Mouse (Mus musculus): ENCODE measurements around the gene Armc9. TPM values are rescaled to one million over a fixed set of nuclear protein-coding genes. Genes with fewer than 3 reads are reported as not detected.
A peak's percentile ranks its signal among the peaks of the same experiment; 100 is the strongest.

Gene Armc9
- polyA plus RNA-seq, 1 experiment from 2014 or later, result 19.1 TPM

DNA sequence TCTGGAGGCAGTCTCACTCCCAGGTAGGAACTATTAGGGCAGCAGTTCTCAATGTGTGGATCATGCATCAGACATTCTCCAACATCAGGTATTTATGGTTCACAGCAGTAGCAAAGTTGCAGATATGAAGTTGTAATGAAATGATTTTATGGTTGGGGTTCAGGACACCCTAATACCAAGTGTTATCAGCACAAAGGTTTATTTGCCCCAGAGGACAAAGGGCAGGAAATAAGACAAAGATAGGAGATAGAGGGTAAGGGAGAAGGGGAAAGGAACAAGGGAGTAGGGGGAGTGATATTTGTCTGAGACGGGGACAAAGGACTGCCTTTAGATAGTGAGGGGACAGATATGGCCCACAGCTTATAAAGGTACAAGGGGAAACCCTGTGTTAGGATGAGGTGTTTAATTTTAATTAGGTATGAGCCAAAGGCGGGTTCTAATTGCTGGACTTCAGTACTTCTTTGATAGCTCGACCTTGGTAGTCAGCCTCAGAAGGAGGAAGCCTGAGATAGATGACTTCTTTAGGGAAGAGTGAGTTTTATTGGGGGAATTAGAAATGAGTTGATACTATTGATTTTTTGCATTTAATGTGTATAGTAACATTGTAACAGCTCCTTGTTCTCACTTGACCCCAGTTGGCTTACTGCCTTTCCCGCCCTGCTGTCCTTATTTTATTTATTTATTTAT lies 29.1 kb downstream of the Armc9 start:
- no peak overlapping the region for H3K27ac ChIP-seq (ENCODE audit: low read length)
- no peak overlapping the region for H3K4me2 ChIP-seq (ENCODE audit: low read depth, low read length)
- WGBS, result 77% methylated on average over 4 of the region's 4 CpGs
- H3K27me3 ChIP-seq (ENCODE audit: control insufficient read depth, insufficient read depth, low read length), result no peaks in the 10 kb centered on the region
- no peaks in the 10 kb centered on the region for H3K36me3 ChIP-seq (ENCODE audit: control insufficient read depth, insufficient read depth, low read length)
- H3K4me3 ChIP-seq (replicated peaks; ENCODE audit: low read length), result no peak overlapping the region
- no peak for ATAC-seq (ENCODE audit: insufficient read depth, low FRiP score)
- no peaks in the 10 kb centered on the region for H3K9me3 ChIP-seq (replicated peaks; ENCODE audit: control insufficient read depth, low read length)
- no peak overlapping the region for H3K9ac ChIP-seq (ENCODE audit: low read length)
- H3K4me1 ChIP-seq (ENCODE audit: control insufficient read depth, insufficient read depth, low read length), result no peaks in the 10 kb centered on the region

DNA sequence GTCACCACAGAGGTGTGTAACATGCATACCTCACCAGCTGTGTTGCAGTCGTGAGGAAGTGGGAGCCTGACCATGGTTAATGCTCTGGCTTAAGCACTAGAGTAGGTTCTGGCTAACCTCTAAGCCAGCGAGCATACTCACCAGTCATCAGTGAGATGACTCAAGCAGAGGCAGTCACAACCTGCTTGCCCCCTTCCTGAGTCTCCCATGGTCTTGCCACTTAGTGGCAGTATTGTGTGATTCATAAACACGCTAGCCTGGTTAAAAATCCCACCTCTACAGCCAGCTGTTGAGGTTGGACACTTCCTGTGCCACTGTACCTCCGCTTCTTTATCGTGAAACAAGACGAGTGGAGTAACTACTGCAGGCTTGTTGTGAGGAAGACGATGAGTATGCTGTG lies 32.2 kb downstream of the Armc9 start:
- H3K9me3 ChIP-seq (replicated peaks; ENCODE audit: control insufficient read depth, low read length), result no peaks in the 10 kb centered on the region
- H3K9ac ChIP-seq (ENCODE audit: low read length), result no peak overlapping the region
- 80% methylated on average over 7 of the region's 7 CpGs for WGBS
- no peak overlapping the region for H3K27ac ChIP-seq (ENCODE audit: low read length)
- no peak overlapping the region for H3K4me2 ChIP-seq (ENCODE audit: low read depth, low read length)
- no peaks in the 10 kb centered on the region for H3K27me3 ChIP-seq (ENCODE audit: control insufficient read depth, insufficient read depth, low read length)
- no peaks in the 10 kb centered on the region for H3K4me1 ChIP-seq (ENCODE audit: control insufficient read depth, insufficient read depth, low read length)
- ATAC-seq (ENCODE audit: insufficient read depth, low FRiP score), result no peak
- no peak overlapping the region for H3K4me3 ChIP-seq (replicated peaks; ENCODE audit: low read length)
- no peaks in the 10 kb centered on the region for H3K36me3 ChIP-seq (ENCODE audit: control insufficient read depth, insufficient read depth, low read length)

DNA sequence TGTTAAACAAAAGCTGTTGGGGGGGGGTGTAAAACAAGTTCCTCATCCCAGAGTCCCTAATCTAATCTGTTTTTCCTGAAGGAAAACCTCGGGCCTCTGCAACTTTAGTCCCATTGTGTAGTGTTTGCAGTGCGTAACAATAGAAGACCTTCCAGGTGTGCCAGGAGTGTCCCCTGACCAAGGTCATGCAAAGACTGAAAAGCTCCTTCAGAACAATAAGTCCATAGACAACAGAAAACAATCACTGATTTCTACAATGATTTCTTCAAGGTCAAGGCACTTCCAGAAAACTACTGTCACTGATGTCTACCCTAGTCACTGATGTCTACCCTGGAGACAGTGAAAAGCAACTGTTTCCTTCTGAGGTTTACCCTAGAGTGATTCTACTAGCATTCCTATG lies 33.3 kb downstream of the Armc9 start:
- H3K27me3 ChIP-seq (ENCODE audit: control insufficient read depth, insufficient read depth, low read length), result no peaks in the 10 kb centered on the region
- WGBS, result 68% methylated on average over 2 of the region's 2 CpGs
- no peak overlapping the region for H3K9ac ChIP-seq (ENCODE audit: low read length)
- no peak for ATAC-seq (ENCODE audit: insufficient read depth, low FRiP score)
- H3K4me2 ChIP-seq (ENCODE audit: low read depth, low read length), result no peak overlapping the region
- H3K9me3 ChIP-seq (replicated peaks; ENCODE audit: control insufficient read depth, low read length), result no peaks in the 10 kb centered on the region
- peak overlapping the region; percentile 46; the same call in 1 of the 2 replicates for H3K27ac ChIP-seq (ENCODE audit: low read length)
- no peak overlapping the region for H3K4me3 ChIP-seq (replicated peaks; ENCODE audit: low read length)
- H3K4me1 ChIP-seq (ENCODE audit: control insufficient read depth, insufficient read depth, low read length), result no peaks in the 10 kb centered on the region
- H3K36me3 ChIP-seq (ENCODE audit: control insufficient read depth, insufficient read depth, low read length), result no peaks in the 10 kb centered on the region

DNA sequence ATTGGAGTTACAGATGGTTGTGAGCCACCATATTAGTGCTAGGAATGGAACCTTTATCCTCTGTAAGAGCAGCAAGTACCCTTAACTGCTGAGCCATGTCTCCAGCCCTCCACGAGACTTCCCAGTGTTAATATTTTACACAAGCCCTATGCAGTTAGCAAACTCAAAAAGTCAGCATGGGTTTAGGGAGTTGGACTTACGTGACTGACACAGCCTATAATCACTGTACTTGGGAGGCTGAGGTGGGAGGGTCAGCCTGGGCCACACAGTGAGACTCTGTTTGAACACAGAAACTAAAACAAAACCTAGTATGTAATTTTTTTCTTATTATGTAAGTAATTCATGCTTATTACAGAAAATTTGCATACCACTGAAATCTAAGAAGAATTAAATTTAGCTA lies 33.7 kb downstream of the Armc9 start:
- H3K4me1 ChIP-seq (ENCODE audit: control insufficient read depth, insufficient read depth, low read length), result no peaks in the 10 kb centered on the region
- H3K27me3 ChIP-seq (ENCODE audit: control insufficient read depth, insufficient read depth, low read length), result no peaks in the 10 kb centered on the region
- H3K9ac ChIP-seq (ENCODE audit: low read length), result no peak overlapping the region
- WGBS, result 86% methylated on average over 2 of the region's 2 CpGs
- no peak overlapping the region for H3K4me3 ChIP-seq (replicated peaks; ENCODE audit: low read length)
- H3K36me3 ChIP-seq (ENCODE audit: control insufficient read depth, insufficient read depth, low read length), result no peaks in the 10 kb centered on the region
- 0 out of 2 replicates have a peak, but pooled peaks have one; percentile 28 for ATAC-seq (ENCODE audit: insufficient read depth, low FRiP score)
- no peaks in the 10 kb centered on the region for H3K9me3 ChIP-seq (replicated peaks; ENCODE audit: control insufficient read depth, low read length)
- no peak overlapping the region for H3K4me2 ChIP-seq (ENCODE audit: low read depth, low read length)
- peak overlapping the region; percentile 46; the same call in 1 of the 2 replicates for H3K27ac ChIP-seq (ENCODE audit: low read length)

DNA sequence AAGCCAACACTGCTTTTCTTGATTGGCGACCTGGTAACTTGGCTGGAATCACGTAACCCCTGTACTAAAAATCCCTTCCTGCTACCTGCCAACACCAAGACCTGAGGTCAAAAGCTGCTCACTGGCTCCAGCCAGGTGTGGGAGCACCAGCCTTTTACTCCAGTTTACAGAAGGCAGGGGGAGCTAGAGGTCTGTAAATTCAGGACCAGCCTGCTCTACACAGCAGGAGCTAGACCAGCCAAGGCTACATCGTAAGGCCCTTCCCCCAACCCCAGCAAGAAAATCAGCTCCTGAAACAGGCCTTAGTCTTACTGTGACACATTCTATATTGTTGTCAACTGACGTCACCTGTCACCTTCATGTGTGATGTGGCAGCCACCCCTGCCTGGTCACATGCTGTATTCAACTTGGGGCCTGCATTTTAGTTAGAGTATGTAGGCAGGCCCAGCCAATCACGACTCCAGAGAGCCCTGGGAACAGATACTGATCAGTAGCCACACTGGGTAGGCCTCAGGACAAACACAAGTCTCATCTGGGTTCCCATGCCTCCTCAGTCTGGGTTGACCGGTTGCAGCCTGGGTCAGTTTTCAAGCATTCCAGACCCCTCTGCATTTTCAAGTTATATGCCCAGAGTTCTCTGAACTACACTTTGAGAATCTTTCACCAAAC lies 34.6 kb downstream of the Armc9 start:
- Histone ChIP-seq H3K4me3 (replicated peaks; ENCODE audit: low read length) (no peak overlapping the region), H3K9me3 (replicated peaks; ENCODE audit: control insufficient read depth, low read length) (no peaks in the 10 kb centered on the region), H3K4me1 (ENCODE audit: control insufficient read depth, insufficient read depth, low read length) (no peaks in the 10 kb centered on the region), H3K4me2 (ENCODE audit: low read depth, low read length) (no peak overlapping the region), H3K36me3 (ENCODE audit: control insufficient read depth, insufficient read depth, low read length) (no peaks in the 10 kb centered on the region), H3K9ac (ENCODE audit: low read length) (no peak overlapping the region), H3K27me3 (ENCODE audit: control insufficient read depth, insufficient read depth, low read length) (no peaks in the 10 kb centered on the region), H3K27ac (ENCODE audit: low read length) (no peak overlapping the region)
- peak; percentile 25; the same call in 1 of the 2 replicates for ATAC-seq (ENCODE audit: insufficient read depth, low FRiP score)
- WGBS, result 73% methylated on average over 6 of the region's 6 CpGs

DNA sequence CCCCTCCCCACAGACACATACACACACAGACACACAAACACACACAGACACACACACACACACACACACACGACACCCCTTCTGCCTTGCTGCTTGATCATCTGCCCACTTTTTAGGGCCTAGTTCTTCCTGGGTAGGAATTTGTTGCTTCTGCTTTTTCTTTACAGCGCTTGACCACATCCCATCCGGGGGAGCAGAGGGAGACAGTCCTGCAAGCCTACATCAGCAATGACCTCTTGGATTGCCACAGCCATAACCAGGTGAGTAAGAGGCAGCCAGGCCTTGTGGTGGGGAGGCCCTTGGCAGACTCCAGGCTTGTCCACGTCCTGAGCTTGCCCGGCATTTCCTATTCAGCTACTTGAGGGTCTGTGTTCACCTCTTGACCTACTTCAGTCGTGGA lies 36.3 kb downstream of the Armc9 start:
- no peak overlapping the region for H3K9ac ChIP-seq (ENCODE audit: low read length)
- no peak for ATAC-seq (ENCODE audit: insufficient read depth, low FRiP score)
- no peaks in the 10 kb centered on the region for H3K27me3 ChIP-seq (ENCODE audit: control insufficient read depth, insufficient read depth, low read length)
- no peaks in the 10 kb centered on the region for H3K4me1 ChIP-seq (ENCODE audit: control insufficient read depth, insufficient read depth, low read length)
- no peaks in the 10 kb centered on the region for H3K9me3 ChIP-seq (replicated peaks; ENCODE audit: control insufficient read depth, low read length)
- no peak overlapping the region for H3K27ac ChIP-seq (ENCODE audit: low read length)
- no peaks in the 10 kb centered on the region for H3K36me3 ChIP-seq (ENCODE audit: control insufficient read depth, insufficient read depth, low read length)
- H3K4me3 ChIP-seq (replicated peaks; ENCODE audit: low read length), result no peak overlapping the region
- no peak overlapping the region for H3K4me2 ChIP-seq (ENCODE audit: low read depth, low read length)
- 74% methylated on average over 6 of the region's 6 CpGs for WGBS

DNA sequence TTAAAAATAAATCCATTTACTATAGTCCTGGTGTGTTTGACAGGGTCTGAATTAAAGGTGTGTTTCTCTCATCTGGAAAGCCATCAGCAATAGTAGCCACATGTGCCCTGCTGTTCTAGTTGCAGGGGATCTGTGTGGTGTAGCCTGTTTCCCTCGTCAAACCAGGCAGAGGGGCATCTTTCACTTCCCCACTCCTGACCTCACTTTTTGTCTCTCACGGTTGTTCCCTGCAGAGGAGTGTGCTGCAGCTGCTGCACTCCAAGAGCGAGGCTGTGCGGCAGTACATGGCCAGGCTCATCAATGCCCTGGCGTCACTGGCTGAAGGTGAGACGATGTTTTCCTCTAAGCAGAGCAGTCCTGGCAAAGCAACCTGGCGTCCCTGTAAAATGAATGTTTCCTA lies 39.5 kb downstream of the Armc9 start:
- 76% methylated on average over 7 of the region's 7 CpGs for WGBS

DNA sequence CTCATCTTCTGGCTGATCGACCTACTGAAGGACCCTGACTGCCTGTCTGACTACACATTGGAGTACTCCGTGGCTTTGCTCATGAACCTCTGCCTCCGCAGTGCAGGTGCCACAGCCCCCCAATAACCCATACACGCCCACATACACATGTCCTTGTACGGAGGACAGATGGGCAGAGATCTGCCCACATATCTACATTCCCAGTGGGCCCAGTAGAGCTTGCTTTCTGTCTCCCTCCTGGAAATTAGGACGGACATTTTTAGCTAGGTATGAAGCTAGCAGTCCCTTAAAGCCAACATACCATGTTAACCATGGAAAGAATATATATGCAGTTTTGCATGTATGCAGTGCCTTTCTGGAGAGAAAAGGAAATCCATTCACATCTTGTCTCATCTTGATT lies 43.7 kb downstream of the Armc9 start:
- H3K4me3 ChIP-seq (replicated peaks; ENCODE audit: low read length), result no peak overlapping the region
- no peaks in the 10 kb centered on the region for H3K9me3 ChIP-seq (replicated peaks; ENCODE audit: control insufficient read depth, low read length)
- H3K4me1 ChIP-seq (ENCODE audit: control insufficient read depth, insufficient read depth, low read length), result no peaks in the 10 kb centered on the region
- H3K36me3 ChIP-seq (ENCODE audit: control insufficient read depth, insufficient read depth, low read length), result no peaks in the 10 kb centered on the region
- no peak overlapping the region for H3K4me2 ChIP-seq (ENCODE audit: low read depth, low read length)
- H3K27me3 ChIP-seq (ENCODE audit: control insufficient read depth, insufficient read depth, low read length), result no peaks in the 10 kb centered on the region
- H3K9ac ChIP-seq (ENCODE audit: low read length), result no peak overlapping the region
- no peak for ATAC-seq (ENCODE audit: insufficient read depth, low FRiP score)
- H3K27ac ChIP-seq (ENCODE audit: low read length), result no peak overlapping the region
- WGBS, result 89% methylated on average over 6 of the region's 6 CpGs

More for the DNA sequence above, 39.5 kb downstream of the Armc9 start:
- no peak overlapping the region for H3K9ac ChIP-seq (ENCODE audit: low read length)
- no peaks in the 10 kb centered on the region for H3K9me3 ChIP-seq (replicated peaks; ENCODE audit: control insufficient read depth, low read length)
- H3K4me1 ChIP-seq (ENCODE audit: control insufficient read depth, insufficient read depth, low read length), result no peaks in the 10 kb centered on the region
- no peak overlapping the region for H3K4me2 ChIP-seq (ENCODE audit: low read depth, low read length)
- H3K27ac ChIP-seq (ENCODE audit: low read length), result no peak overlapping the region
- no peak overlapping the region for H3K4me3 ChIP-seq (replicated peaks; ENCODE audit: low read length)
- no peak for ATAC-seq (ENCODE audit: insufficient read depth, low FRiP score)
- H3K36me3 ChIP-seq (ENCODE audit: control insufficient read depth, insufficient read depth, low read length), result no peaks in the 10 kb centered on the region
- no peaks in the 10 kb centered on the region for H3K27me3 ChIP-seq (ENCODE audit: control insufficient read depth, insufficient read depth, low read length)

DNA sequence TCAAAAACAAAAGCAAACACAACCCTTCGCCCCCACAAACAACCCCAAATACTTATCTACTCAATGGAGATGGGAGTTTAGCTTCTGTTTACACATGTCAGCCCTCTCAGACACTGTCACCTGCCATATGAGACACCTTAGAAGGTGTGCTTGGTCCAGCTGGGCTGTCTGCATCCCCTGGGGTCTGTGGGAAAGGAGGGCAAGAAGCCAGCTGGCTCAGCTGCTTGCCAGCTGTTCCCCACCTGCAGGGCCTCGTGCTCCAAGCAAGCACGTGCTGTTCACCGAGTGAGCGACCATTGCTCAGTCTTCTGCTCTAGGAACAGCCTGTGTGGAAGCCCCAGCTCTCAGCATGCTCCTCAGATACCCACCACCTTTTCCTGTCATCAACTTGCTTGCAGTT lies 44.4 kb downstream of the Armc9 start:
- Histone ChIP-seq H3K36me3 (ENCODE audit: control insufficient read depth, insufficient read depth, low read length) (no peaks in the 10 kb centered on the region), H3K4me1 (ENCODE audit: control insufficient read depth, insufficient read depth, low read length) (no peaks in the 10 kb centered on the region), H3K27ac (ENCODE audit: low read length) (no peak overlapping the region), H3K27me3 (ENCODE audit: control insufficient read depth, insufficient read depth, low read length) (no peaks in the 10 kb centered on the region), H3K4me3 (replicated peaks; ENCODE audit: low read length) (no peak overlapping the region), H3K9me3 (replicated peaks; ENCODE audit: control insufficient read depth, low read length) (no peaks in the 10 kb centered on the region), H3K9ac (ENCODE audit: low read length) (no peak overlapping the region), H3K4me2 (ENCODE audit: low read depth, low read length) (no peak overlapping the region)
- ATAC-seq (ENCODE audit: insufficient read depth, low FRiP score), result no peak
- WGBS, result 72% methylated on average over 5 of the region's 5 CpGs

Data from stomach, embryonic 16.5 days (tissue).